ENCODE assay signal across 8 mouse cellular contexts in genomic region chr3:123329251-123329650, GRCm38 (mm10). TPM values are rescaled to one million over a fixed set of nuclear protein-coding genes. Genes with fewer than 3 reads are reported as not detected.
DNase-seq lines count a peak whose midpoint lies in the region; ATAC-seq lines count a peak whose summit lies in the region.

No protein-coding gene starts in this region.

- WGBS in neural tube, embryonic 13.5 days, result 65% methylated on average over 6 of the region's 6 CpGs
- WGBS in forebrain, embryonic 16.5 days, result 37% methylated on average over 6 of the region's 6 CpGs
- 40% methylated on average over 6 of the region's 6 CpGs for WGBS in intestine, embryonic 15.5 days

- peaks cover 5% of the 10 kb centered on the region; the same call in 1 of the 2 replicates for H3K4me1 ChIP-seq in neural tube, embryonic 13.5 days (replicated peaks)
- H3K4me1 ChIP-seq in forebrain, embryonic 16.5 days (replicated peaks; ENCODE audit: control insufficient read depth, insufficient read depth, low read length), result no peaks in the 10 kb centered on the region
- peaks cover 17% of the 10 kb centered on the region for H3K4me1 ChIP-seq in intestine, embryonic 15.5 days (replicated peaks)

- H3K4me3 ChIP-seq in neural tube, embryonic 13.5 days, result no peak overlapping the region
- no peak overlapping the region for H3K4me3 ChIP-seq in forebrain, embryonic 16.5 days (replicated peaks; ENCODE audit: low read length)
- no peak overlapping the region for H3K4me3 ChIP-seq in intestine, embryonic 15.5 days (replicated peaks)

- no peaks in the 10 kb centered on the region for H3K27me3 ChIP-seq in neural tube, embryonic 13.5 days
- no peaks in the 10 kb centered on the region for H3K27me3 ChIP-seq in forebrain, embryonic 16.5 days (replicated peaks; ENCODE audit: control insufficient read depth, insufficient read depth, low read length)
- H3K27me3 ChIP-seq in intestine, embryonic 15.5 days (replicated peaks), result no peaks in the 10 kb centered on the region

- no peaks in the 10 kb centered on the region for H3K9me3 ChIP-seq in neural tube, embryonic 13.5 days
- H3K9me3 ChIP-seq in forebrain, embryonic 16.5 days (ENCODE audit: control insufficient read depth, low read length), result no peaks in the 10 kb centered on the region
- no peaks in the 10 kb centered on the region for H3K9me3 ChIP-seq in intestine, embryonic 15.5 days

- no peak overlapping the region for H3K9ac ChIP-seq in neural tube, embryonic 13.5 days
- no peak overlapping the region for H3K9ac ChIP-seq in forebrain, embryonic 16.5 days (replicated peaks; ENCODE audit: low read depth, low read length)
- H3K9ac ChIP-seq in intestine, embryonic 15.5 days, result no peak overlapping the region

- no peak overlapping the region for H3K27ac ChIP-seq in neural tube, embryonic 13.5 days (replicated peaks)
- no peak overlapping the region for H3K27ac ChIP-seq in forebrain, embryonic 16.5 days (ENCODE audit: low read length)
- H3K27ac ChIP-seq in intestine, embryonic 15.5 days, result peak overlapping the region; percentile 75

- no peak overlapping the region for H3K4me2 ChIP-seq in neural tube, embryonic 13.5 days
- H3K4me2 ChIP-seq in forebrain, embryonic 16.5 days (ENCODE audit: low read length), result no peak overlapping the region
- no peak overlapping the region for H3K4me2 ChIP-seq in intestine, embryonic 15.5 days (replicated peaks)

- no peak for DNase-seq in neural tube, embryonic 10.5 days (ENCODE audit: extremely low spot score, low spot score)
- DNase-seq in lung, postnatal 4 days, result peak; percentile 54 to 73
- DNase-seq in spleen, postnatal 14 days (ENCODE audit: low spot score in 2 of 2), result no peak
- no peak for DNase-seq in thymus, postnatal 4 days

- peak; percentile 64; the same call in 1 of the 2 replicates for ATAC-seq in neural tube, embryonic 13.5 days (ENCODE audit: low read depth)
- peak; percentile 40 for ATAC-seq in forebrain, embryonic 16.5 days
- ATAC-seq in intestine, embryonic 15.5 days, result peak; percentile 56
- ATAC-seq in megakaryocyte-erythroid progenitor cell, adult 5-6 weeks (replicated peaks; ENCODE audit: low FRiP score, low TSS enrichment, poor library complexity, severe bottlenecking), result no peak

- H3K36me3 ChIP-seq in neural tube, embryonic 13.5 days, result no peaks in the 10 kb centered on the region
- H3K36me3 ChIP-seq in forebrain, embryonic 16.5 days (ENCODE audit: control insufficient read depth, insufficient read depth), result no peaks in the 10 kb centered on the region
- no peaks in the 10 kb centered on the region for H3K36me3 ChIP-seq in intestine, embryonic 15.5 days

RNA-seq across cellular contexts. Expression of gene Mettl14, which starts 56.7 kb away (rescaled TPM):
- polyA plus RNA-seq in neural tube, embryonic 13.5 days (2015; fragmentation: Nextera tagmentation; extraction: Ambion mirVana), result 23.2 and 27.6 TPM in 2 replicates
- 29.1 and 30.8 TPM in 2 replicates for polyA plus RNA-seq in forebrain, embryonic 16.5 days (2015; fragmentation: Nextera tagmentation; extraction: Ambion mirVana)
- polyA plus RNA-seq in intestine, embryonic 15.5 days (2015; fragmentation: Nextera tagmentation; extraction: Ambion mirVana), result 26.0 and 27.0 TPM in 2 replicates
- total RNA-seq in megakaryocyte-erythroid progenitor cell, adult 5-6 weeks (2014; fragmentation: Nextera tagmentation), result 19.5 and 24.2 TPM in 2 replicates
- 33.0 and 42.4 TPM in 2 replicates for total RNA-seq in megakaryocyte-erythroid progenitor cell, adult 5-6 weeks (2017)

Comparison
In these comparisons a context has a peak if more than half of its experiments do, and no peak if none do; other contexts are left out.
1. DNase-seq: peak in lung, postnatal 4 days (2 of 2); none in neural tube, embryonic 10.5 days (single experiment), spleen, postnatal 14 days (0 of 2) and thymus, postnatal 4 days (single experiment).